Mouse (Mus musculus) heart, embryonic 15.5 days (tissue): Measurements from ENCODE around the gene H2-DMb2. TPM values are rescaled to one million over a fixed set of nuclear protein-coding genes. Genes with fewer than 3 reads are reported as not detected.

Experiments used
- ATAC-seq: fragments of 200-750 bp; cut with Nextera tagmentation; replicated peaks from 2 replicates; pipeline ENCODE4 v1.8.0; 2017; ENCODE audit warnings: low read depth, moderate TSS enrichment; ENCODE audit not compliant: insufficient number of reproducible peaks, insufficient read depth, low FRiP score
- H3K27ac ChIP-seq: fragments of 300-500 bp; sonication (generic); 2 replicates; pipeline ENCODE4 v1.5.1; 2015; ENCODE audit warnings: mild to moderate bottlenecking, inconsistent platforms
- H3K27me3 ChIP-seq: fragments of 300-500 bp; sonication (generic); 2 replicates; pipeline ENCODE4 v1.6.1; 2015; ENCODE audit warnings: inconsistent platforms
- H3K36me3 ChIP-seq: fragments of 300-500 bp; sonication (generic); 2 replicates; pipeline ENCODE4 v1.6.1; 2015; ENCODE audit warnings: mild to moderate bottlenecking, inconsistent platforms
- H3K4me1 ChIP-seq: fragments of 300-500 bp; sonication (generic); replicated peaks from 2 replicates; pipeline ENCODE4 v1.6.1; 2015; ENCODE audit warnings: inconsistent platforms
- H3K4me2 ChIP-seq: fragments of 300-500 bp; sonication (generic); 2 replicates; pipeline ENCODE4 v1.6.1; 2015; ENCODE audit warnings: inconsistent platforms, mild to moderate bottlenecking, moderate library complexity
- H3K4me3 ChIP-seq: fragments of 300-500 bp; sonication (generic); 2 replicates; pipeline ENCODE4 v1.5.1; 2015; ENCODE audit warnings: mild to moderate bottlenecking, inconsistent platforms
- H3K9ac ChIP-seq: fragments of 300-500 bp; sonication (generic); 2 replicates; pipeline ENCODE4 v1.6.1; 2015; ENCODE audit warnings: mild to moderate bottlenecking, inconsistent platforms
- H3K9me3 ChIP-seq: fragments of 300-500 bp; sonication (generic); replicated peaks from 2 replicates; pipeline ENCODE4 v1.6.1; 2016; ENCODE audit warnings: inconsistent platforms
- WGBS: fragments of 180-500 bp; shearing (Covaris S2); methylation state at CpG from one replicate; pipeline ENCODE4 v1.1.7; 2015; ENCODE audit warnings: mixed read lengths; 5-methylcytosine and 5-hydroxymethylcytosine counted together
- polyA plus RNA-seq: library from polyadenylated mRNA; unstranded; fragments of >200 nt; fragmentation: Nextera tagmentation; extraction: Ambion mirVana; gene quantifications from 2 replicates; pipeline ENCODE4 v1.2.1, GENCODE M21; 2015

The H2-DMb2 gene
- 0.69 and 2.5 TPM in 2 replicates for polyA plus RNA-seq

- no peaks in the 10 kb centered on the region for H3K36me3 ChIP-seq
- peak within 1 kb of the TSS; percentile 5; the same call in 1 of the 2 replicates for H3K27ac ChIP-seq
- 34% methylated on average over 7 of the region's 7 CpGs for WGBS
- no peak within 1 kb of the TSS for H3K9ac ChIP-seq
- H3K4me3 ChIP-seq = no peak within 1 kb of the TSS
- H3K27me3 ChIP-seq = peaks cover 47% of the 10 kb centered on the region
- H3K9me3 ChIP-seq = no peaks in the 10 kb centered on the region
- no peak within 1 kb of the TSS for H3K4me2 ChIP-seq
- peaks cover 14% of the 10 kb centered on the region for H3K4me1 ChIP-seq
- peak; percentile 41; the same call in 1 of the 2 replicates for ATAC-seq
Observed at GRCm38 (mm10) chr17:34143033-34143432, at the start of gene H2-DMb2. TSS of gene H2-DMb2 (plus strand) at chr17:34143307.

GRCm38 (mm10) chr17:34094283-34095035, 48.6 kb upstream of the H2-DMb2 start:
- ATAC-seq = no peak
- 81% methylated on average over 27 of the region's 27 CpGs for WGBS
- Histone ChIP-seq H3K9ac (no peak overlapping the region), H3K27me3 (no peaks in the 10 kb centered on the region), H3K4me1 (peaks cover 8% of the 10 kb centered on the region), H3K36me3 (no peaks in the 10 kb centered on the region), H3K4me2 (no peak overlapping the region), H3K9me3 (no peaks in the 10 kb centered on the region), H3K4me3 (no peak overlapping the region), H3K27ac (no peak overlapping the region)

DNA sequence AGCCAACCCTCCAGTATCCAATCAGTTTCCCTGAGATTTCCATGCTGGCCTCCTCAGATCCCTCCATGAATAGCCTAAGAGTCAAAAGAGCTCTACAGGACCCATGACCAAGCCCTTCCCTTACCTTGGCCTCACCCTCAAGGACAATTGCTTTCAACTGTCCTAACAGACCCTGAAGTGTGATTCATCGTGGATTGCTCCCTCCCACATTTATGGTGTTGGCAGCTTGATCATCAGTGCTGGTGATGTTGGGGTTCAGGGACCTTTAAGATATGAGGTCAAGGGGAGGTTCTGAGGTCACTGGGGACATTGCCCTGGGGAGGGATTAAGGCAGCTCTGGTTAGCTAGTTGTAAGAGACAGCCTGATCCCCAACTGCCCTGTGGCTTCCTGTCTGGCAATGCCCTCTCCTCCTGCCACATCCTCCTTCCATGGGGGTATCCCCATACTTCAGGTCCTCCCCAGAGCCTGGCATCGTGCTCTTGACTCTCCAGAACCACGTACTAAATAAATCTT, 46.6 kb upstream of the H2-DMb2 start:
- 65% methylated on average over 3 of the region's 3 CpGs for WGBS
- no peak for ATAC-seq
- Histone ChIP-seq H3K9me3 (no peaks in the 10 kb centered on the region), H3K4me2 (no peak overlapping the region), H3K27ac (no peak overlapping the region), H3K27me3 (no peaks in the 10 kb centered on the region), H3K9ac (no peak overlapping the region), H3K36me3 (no peaks in the 10 kb centered on the region), H3K4me3 (no peak overlapping the region), H3K4me1 (peaks cover 10% of the 10 kb centered on the region)

DNA sequence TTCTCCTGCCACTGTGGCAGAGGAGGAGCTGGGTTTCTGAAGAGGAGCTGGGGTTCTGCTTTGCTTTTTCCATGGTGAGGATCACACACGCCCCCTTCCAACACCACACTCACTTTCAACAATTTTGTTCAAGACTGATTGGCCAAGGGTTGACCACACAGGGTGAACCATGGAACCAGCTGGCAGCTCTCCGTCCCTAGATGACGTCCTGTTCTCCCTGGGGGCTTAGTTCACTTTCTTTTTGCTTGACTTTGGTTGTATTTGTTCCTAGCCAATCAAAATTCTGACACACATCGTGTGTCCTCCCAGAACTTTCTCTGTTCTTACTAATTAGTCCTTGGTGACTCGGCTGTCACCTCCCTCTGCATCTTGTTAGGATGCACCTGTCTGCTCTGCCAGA, 45.8 kb upstream of the H2-DMb2 start:
- H3K9me3 ChIP-seq = no peaks in the 10 kb centered on the region
- H3K9ac ChIP-seq = no peak overlapping the region
- H3K4me2 ChIP-seq = no peak overlapping the region
- 67% methylated on average over 5 of the region's 5 CpGs for WGBS
- peaks cover 13% of the 10 kb centered on the region for H3K4me1 ChIP-seq
- H3K27ac ChIP-seq = no peak overlapping the region
- H3K4me3 ChIP-seq = no peak overlapping the region
- no peaks in the 10 kb centered on the region for H3K36me3 ChIP-seq
- no peak for ATAC-seq
- no peaks in the 10 kb centered on the region for H3K27me3 ChIP-seq

DNA sequence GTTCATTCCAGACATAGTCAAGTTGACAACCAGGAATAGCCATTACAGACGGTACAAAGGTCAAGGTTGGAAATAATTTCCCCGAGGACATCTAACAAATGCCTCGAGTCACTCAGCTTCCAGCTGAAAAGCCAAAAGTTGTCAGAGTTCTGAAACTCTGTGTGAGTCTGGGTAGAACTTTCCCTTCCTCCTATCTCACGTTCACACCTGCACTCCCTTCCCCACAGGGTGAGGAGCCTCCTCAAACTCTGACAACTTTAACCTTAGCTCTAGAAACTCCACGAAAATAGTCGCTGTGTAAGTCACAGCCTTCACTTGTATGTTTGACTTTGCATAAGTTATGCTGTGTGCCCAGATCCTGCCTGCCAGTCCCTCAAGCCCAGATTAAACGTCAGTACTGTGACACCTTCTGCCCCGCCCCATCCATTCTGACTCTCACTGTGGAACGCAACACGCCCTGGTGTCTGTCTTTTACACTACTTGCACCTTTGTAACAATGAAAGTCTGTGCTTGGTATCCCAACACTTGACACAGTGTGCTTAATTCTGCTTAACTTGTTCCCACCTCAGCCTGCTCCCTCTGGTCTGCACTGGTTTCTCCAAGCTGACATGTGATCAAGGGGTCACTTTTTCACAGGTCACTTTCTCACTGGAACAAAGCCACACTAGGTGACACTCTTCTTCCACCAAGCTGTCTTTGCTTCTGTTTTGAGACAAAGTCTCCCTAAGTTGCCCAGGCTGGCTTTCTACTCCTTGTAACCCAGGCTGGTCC, 44.2 kb upstream of the H2-DMb2 start:
- no peaks in the 10 kb centered on the region for H3K27me3 ChIP-seq
- WGBS = 34% methylated on average over 10 of the region's 10 CpGs
- no peaks in the 10 kb centered on the region for H3K9me3 ChIP-seq
- H3K4me3 ChIP-seq = no peak overlapping the region
- peaks cover 8% of the 10 kb centered on the region; the same call in 1 of the 2 replicates for H3K4me1 ChIP-seq
- ATAC-seq = no peak
- H3K27ac ChIP-seq = no peak overlapping the region
- no peak overlapping the region for H3K4me2 ChIP-seq
- H3K36me3 ChIP-seq = no peaks in the 10 kb centered on the region
- no peak overlapping the region for H3K9ac ChIP-seq

- Histone ChIP-seq H3K4me2 (no peak overlapping the region), H3K36me3 (no peaks in the 10 kb centered on the region), H3K27ac (no peak overlapping the region), H3K9me3 (no peaks in the 10 kb centered on the region), H3K4me3 (no peak overlapping the region), H3K27me3 (no peaks in the 10 kb centered on the region), H3K4me1 (peaks cover 8% of the 10 kb centered on the region; the same call in 1 of the 2 replicates), H3K9ac (no peak overlapping the region)
- no peak for ATAC-seq
- 57% methylated on average over 5 of the region's 5 CpGs for WGBS
Observed at GRCm38 (mm10) chr17:34099531-34099930, 43.6 kb upstream of the H2-DMb2 start.

DNA sequence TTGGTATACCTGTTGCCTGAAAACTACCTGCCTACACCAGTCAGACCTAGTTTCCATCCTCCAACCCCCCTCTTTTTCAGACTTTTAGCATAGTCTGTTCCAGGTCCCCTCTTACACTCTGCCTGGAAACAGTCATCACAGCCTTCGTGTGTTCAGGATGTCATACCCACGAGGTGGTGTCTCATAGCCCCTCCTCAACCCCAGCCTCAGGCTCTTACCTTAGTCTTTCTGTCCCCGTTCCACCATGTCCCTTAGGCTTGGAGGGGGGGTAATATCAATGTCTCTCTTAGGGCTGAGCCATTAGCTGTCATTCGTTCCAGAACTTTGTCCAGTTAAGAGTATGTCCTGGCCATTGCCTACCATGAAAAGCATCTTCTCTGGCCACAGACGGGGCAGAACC, 41.9 kb upstream of the H2-DMb2 start:
- no peak overlapping the region for H3K4me2 ChIP-seq
- WGBS = 23% methylated on average over 5 of the region's 5 CpGs
- no peak for ATAC-seq

GRCm38 (mm10) chr17:34101604-34102032, 41.5 kb upstream of the H2-DMb2 start:
- H3K9me3 ChIP-seq = no peaks in the 10 kb centered on the region
- H3K27ac ChIP-seq = peak overlapping the region; percentile 38; the same call in 1 of the 2 replicates
- 0 out of 2 replicates have a peak overlapping the region, but pooled peaks have one; percentile 44 for H3K9ac ChIP-seq
- H3K4me3 ChIP-seq = peak overlapping the region; percentile 30
- H3K4me1 ChIP-seq = peaks cover 8% of the 10 kb centered on the region; the same call in 1 of the 2 replicates
- peak overlapping the region; percentile 58 for H3K4me2 ChIP-seq
- peak; percentile 75 for ATAC-seq
- H3K36me3 ChIP-seq = no peaks in the 10 kb centered on the region
- no peaks in the 10 kb centered on the region for H3K27me3 ChIP-seq
- WGBS = 4% methylated on average over 12 of the region's 12 CpGs

More for the DNA sequence above, 41.9 kb upstream of the H2-DMb2 start:
- Histone ChIP-seq H3K9ac (no peak overlapping the region), H3K4me1 (peaks cover 8% of the 10 kb centered on the region; the same call in 1 of the 2 replicates), H3K9me3 (no peaks in the 10 kb centered on the region), H3K27me3 (no peaks in the 10 kb centered on the region), H3K36me3 (no peaks in the 10 kb centered on the region), H3K27ac (no peak overlapping the region), H3K4me3 (no peak overlapping the region)

DNA sequence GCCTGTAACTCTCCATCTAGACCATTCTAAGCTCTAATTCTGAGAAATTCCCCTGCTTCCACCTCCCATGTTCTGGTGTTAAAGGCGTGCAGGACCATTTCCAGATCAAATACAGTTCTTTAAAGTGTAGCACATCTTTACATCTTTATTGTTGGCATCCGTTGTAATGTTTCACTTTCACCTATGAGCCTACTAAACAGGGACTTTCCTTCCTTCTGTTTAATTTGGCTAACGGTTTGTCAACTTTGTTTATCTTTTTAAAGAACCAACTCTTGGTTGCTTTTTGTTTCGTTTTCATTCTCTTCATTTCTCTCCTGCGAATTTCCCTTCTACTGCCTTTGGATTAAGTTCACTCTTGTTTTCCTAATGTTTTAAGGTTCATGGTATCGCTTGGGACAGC, 40.3 kb upstream of the H2-DMb2 start:
- peaks cover 8% of the 10 kb centered on the region; the same call in 1 of the 2 replicates for H3K4me1 ChIP-seq

GRCm38 (mm10) chr17:34104804-34105203, 38.3 kb upstream of the H2-DMb2 start:
- H3K4me1 ChIP-seq = peaks cover 3% of the 10 kb centered on the region; the same call in 1 of the 2 replicates
- H3K36me3 ChIP-seq = no peaks in the 10 kb centered on the region
- H3K9me3 ChIP-seq = no peaks in the 10 kb centered on the region
- no peak overlapping the region for H3K4me2 ChIP-seq
- H3K27me3 ChIP-seq = no peaks in the 10 kb centered on the region
- no peak overlapping the region for H3K9ac ChIP-seq
- 81% methylated on average over 9 of the region's 9 CpGs for WGBS
- H3K4me3 ChIP-seq = no peak overlapping the region
- no peak for ATAC-seq
- H3K27ac ChIP-seq = no peak overlapping the region

More for the DNA sequence above, 40.3 kb upstream of the H2-DMb2 start:
- Histone ChIP-seq H3K27ac (no peak overlapping the region), H3K27me3 (no peaks in the 10 kb centered on the region), H3K9ac (no peak overlapping the region), H3K4me3 (no peak overlapping the region), H3K4me2 (no peak overlapping the region), H3K9me3 (no peaks in the 10 kb centered on the region), H3K36me3 (no peaks in the 10 kb centered on the region)
- WGBS = 65% methylated on average over 6 of the region's 6 CpGs
- ATAC-seq = no peak

DNA sequence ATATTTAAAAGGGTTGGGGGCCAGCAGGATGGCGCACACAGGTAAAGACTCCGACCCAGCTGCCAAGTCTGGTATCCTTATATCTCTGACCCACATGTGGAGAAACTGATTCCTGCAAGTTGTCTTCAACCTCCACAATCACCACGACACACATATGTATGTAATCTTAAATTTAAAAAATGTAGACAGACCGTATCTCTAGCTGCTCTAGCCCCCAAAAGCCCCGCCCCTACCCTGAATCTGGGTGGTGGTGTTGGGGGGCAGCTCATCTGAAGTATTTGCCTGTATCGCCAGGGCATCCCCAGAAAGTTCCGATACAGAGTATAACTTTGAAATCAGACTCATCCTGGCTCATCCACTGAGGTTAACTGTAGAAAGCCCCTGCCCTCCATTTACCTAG, 36.6 kb upstream of the H2-DMb2 start:
- H3K9ac ChIP-seq = no peak overlapping the region
- no peak overlapping the region for H3K4me2 ChIP-seq
- no peaks in the 10 kb centered on the region for H3K9me3 ChIP-seq
- peaks cover 8% of the 10 kb centered on the region for H3K4me1 ChIP-seq
- 83% methylated on average over 7 of the region's 7 CpGs for WGBS
- H3K27me3 ChIP-seq = no peaks in the 10 kb centered on the region
- no peak for ATAC-seq
- H3K27ac ChIP-seq = no peak overlapping the region
- H3K4me3 ChIP-seq = no peak overlapping the region
- peaks cover 14% of the 10 kb centered on the region for H3K36me3 ChIP-seq
